Mouse (Mus musculus) gastrocnemius, adult 8-10 months (tissue): ENCODE data around the gene Nbl1. TPM values are rescaled to one million over a fixed set of nuclear protein-coding genes. Genes with fewer than 3 reads are reported as not detected.

Experiments
- DNase-seq, 2 experiments: peaks; one replicate each; pipeline ENCODE4 v3.0.0; 2022; ENCODE audit warnings: low spot score in 2 of 2
- total RNA-seq, 4 experiments: library from RNA; stranded (reverse); gene quantifications; 2 replicates each; pipeline ENCODE4 v1.2.4; 2022

Nbl1 gene
- 10 to 100 TPM; 11.6 to 26.3 (median 16.5) TPM for total RNA-seq

DNA sequence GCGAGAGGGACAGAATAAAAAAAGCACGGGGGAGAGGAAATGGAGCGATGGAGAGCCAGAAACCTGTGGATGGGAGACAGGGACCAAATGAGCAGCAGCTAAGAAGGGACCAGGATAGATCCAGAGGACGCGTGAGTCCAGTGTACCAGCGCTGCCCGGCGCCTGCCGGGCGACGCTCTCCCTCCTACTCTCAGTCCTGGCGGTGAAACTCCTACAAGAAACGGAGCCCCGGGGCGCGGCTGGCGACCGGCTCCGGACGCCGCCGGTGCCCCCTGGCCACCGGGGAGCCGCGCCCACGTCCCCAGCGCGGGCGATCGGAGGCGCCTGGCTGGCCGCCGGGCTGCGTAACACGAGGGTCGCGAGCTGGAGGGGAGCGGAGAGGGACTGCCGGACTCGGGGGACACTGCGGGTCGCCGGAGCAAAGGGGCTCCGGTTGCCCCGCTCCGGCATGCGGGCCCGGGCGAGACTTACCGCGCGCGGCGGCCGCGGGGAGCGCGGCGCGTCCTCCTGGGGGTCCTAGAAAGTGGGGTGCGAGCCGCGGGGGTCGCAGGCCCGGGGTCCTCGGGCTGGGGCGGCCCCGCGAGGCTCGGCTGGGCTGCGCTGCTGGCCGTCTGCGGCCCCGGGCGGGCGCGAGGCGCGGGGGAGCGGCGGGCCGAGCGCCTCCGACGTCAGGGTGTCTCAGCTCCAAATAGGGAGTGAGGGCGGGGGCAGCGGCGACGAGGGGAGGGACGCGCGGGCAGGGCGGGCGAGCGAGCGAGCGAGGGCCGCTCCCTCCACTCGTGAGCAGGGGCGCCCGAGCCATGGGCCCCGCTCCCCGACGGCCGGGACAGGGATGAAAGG is at the start of gene Nbl1:
Gene Nbl1, minus strand, starts transcription at position 638 of the 840 bp plus-strand sequence.
- DNase-seq: peak in 1 of 2 experiments; percentile 50

DNA sequence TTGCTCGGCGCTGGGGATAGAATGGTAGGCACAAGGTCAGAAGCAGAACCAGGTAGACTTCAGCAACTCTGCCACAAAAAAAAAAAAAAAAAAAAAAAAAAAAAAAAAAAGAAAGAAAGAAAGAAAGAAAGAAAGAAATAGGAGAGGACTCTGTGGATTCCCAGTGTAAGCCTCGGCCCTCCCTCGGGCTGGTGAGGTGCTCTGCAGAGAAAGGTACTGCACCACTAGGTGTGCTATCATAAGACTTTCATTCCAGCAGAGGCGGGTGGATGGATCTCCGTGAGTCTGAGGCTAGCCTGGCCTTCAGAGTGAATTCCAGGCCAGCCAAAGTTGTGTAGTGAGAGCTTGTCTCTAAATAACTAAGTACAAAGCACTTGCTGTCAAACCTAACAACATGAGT is 49.0 kb upstream of the Nbl1 start:
- no peak for DNase-seq

DNA sequence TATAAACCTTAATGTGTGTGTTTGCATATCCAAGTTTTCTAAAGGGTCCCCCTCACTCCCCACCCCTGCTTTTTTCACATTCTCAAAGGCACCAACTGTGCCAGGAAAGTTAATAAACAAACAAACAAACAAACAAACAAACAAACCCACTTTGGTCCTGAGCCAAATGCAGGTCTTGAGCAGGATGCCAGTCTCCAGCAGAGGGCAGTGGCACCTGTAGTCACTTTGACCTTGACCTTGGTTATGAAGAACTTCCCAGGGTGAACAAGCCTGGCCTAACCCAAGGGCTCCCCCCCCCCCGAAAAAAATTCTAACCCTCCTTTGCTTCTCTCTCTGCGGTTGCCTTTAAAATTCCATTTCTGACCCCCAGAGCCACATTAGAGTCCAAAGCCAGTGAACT is 47.5 kb upstream of the Nbl1 start:
- no peak for DNase-seq

GRCm38 (mm10) chr4:139136011-139136410 is 43.2 kb upstream of the Nbl1 start:
- no peak for DNase-seq

DNA sequence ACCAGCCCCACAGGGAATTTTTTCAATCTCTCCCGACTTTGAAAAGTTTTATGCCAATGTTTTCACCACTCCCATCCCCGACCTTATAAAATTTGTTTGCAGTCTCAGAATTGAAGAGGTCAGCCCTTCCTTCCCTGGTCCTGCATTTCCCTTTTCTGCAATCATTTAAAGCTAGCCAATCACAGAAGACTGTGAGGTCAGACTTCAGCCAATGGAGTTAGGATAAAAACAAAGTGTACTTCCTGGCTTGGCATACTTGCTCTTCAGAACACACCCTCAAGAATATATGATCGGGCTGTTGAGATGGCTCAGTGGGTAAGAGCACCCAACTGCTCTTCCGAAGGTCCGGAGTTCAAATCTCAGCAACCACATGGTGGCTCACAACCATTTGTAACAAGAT is 40.3 kb upstream of the Nbl1 start:
- DNase-seq: no peak

- DNase-seq: no peak
These were observed 39.3 kb upstream of the Nbl1 start for GRCm38 (mm10) chr4:139131858-139132672.

- DNase-seq: peak; percentile 97 to 98
These were observed 38.1 kb upstream of the Nbl1 start, which contains the start of gene Minos1 for GRCm38 (mm10) chr4:139130701-139131549. Minos1 (minus strand) TSS chr4:139131113.

GRCm38 (mm10) chr4:139129806-139130700 is 37.3 kb upstream of the Nbl1 start:
- DNase-seq: no peak

DNA sequence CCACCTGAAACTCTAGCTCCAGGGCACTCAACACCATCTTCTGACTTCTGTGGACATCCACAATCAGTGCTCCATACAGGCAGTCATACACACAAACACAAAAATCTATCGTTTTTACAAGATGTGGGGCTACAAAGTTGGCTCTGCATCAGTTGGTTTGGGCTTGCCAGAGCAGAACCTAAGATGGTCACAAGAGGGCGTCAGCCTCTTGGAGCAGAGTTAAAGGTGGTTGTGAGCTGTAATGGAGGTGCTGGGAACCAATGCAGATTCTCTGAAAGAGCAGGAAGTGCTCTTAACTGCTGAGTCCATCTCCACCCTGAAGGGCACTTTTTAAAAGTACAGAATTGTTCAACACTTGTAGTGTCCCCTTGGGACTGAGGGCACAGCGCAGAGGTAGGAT is 33.7 kb upstream of the Nbl1 start:
- no peak for DNase-seq

DNA sequence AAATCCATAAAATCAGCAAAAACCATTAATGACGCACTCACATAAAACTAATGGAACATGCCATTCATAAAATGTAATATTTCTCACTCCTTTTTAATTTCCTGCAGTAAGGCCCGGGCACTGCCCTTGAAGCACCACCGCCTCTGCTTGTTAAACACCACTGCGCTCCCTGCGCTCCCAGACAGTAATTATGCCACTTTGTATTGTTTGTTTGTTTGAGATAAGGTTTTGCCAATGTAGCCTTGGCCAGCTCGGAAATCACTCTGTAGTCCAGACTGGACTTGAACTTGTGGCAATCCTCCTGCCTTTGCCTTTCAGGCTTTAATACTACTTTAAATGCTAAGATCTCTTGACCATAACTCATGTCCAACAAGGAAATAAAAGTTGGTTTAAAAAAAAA is 32.1 kb upstream of the Nbl1 start:
- DNase-seq: no peak

DNA sequence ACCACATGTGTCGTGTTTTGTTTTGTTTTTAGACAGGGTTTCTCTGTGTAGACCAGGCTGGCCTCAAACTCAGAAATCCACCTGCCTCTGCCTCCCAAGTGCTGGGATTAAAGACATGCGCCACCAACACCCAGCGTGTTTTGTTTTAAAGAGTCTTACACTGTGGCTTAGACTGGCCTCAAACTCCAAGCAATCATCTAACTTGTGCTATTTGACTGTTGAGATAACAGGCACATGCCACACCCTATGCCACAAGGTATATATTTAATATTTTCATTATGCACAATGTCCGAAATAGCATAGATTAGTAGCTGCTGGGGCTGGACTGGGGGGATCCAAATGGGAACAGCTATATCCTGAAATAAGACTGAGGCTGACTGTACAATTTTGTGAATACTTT is 29.8 kb upstream of the Nbl1 start:
- no peak for DNase-seq

- no peak for DNase-seq
These were observed 28.2 kb upstream of the Nbl1 start for GRCm38 (mm10) chr4:139120998-139121397.

DNA sequence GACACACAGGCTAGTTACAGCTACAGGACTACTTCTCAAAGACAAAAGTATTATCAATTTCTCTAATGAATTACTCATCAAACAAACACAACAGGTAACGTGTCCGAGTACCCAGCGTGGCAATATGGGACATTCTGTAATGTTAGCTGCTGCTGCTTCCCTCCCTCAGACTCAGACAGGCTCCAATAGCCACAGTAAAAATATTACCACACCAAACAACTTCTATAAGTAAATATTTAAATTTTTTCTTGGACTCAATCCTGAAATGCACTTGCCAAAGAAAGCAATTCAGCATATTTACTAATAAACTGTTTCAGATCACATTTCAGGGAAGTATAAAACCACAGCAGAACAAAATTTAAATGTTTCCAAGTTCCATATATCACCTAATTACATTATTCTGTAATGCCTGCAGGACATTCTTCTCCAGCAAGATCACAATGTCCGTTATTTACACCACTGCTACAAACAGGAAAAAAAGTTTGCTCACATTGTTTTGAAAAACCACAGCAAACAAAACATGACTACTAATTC is 27.6 kb upstream of the Nbl1 start:
- no peak for DNase-seq

GRCm38 (mm10) chr4:139116356-139117063 is 23.7 kb upstream of the Nbl1 start:
- no peak for DNase-seq

DNA sequence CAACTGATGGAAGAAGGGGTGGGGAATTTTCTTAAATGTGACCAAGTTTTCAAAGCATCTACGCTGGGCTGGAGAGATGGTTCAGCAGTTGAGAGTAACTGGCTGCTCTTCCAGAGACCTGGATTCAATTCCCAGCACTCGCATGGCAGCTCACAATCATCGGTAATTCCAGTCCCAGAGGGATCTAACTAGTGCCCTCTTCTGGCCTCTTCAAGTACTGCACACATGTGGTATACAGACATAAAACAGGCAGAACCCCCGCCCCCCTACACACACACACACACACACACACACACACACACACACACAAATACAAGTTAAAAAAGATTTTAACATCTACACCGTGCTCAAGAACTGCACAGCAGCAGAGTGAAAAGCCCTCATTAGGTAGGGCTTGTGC is 22.9 kb upstream of the Nbl1 start:
- DNase-seq: no peak

DNA sequence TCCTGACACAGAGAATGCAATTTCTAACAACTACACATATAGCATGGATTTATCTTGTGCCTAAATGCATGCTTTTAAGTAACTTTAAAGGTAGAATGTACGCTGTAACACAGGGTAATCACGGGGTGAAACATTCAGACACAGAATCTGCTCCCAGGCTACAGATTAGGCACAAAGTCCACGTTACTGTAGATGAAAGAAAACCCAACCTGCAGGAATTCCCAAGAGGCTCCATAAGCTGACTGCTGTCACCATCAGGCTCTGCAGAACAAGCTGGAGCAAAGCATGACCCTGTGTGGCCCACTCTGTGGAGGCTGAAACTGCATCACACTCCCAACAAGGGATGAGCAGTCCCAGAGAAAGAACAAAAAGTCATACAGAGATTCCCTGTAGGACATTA is 19.7 kb upstream of the Nbl1 start:
- DNase-seq: no peak

DNA sequence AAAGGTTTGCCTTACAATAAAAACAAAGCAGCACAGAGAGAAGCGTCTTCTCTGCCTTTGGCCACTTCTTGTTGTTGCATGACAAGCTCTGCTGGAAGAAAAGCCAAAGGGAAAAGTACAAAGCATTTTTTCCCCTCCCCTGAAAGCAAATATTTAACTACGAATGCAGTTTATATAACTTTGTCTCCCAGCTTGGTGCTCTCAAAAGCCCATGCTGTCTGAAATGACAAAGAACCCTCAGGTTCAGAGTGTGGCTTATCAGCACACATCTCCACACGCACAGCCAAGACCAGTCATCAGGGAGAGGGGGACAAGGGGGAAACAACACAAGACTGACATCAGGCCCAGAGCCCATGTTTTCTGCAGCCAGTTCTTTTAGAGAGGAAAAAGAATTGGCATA is 18.6 kb upstream of the Nbl1 start:
- DNase-seq: no peak

DNA sequence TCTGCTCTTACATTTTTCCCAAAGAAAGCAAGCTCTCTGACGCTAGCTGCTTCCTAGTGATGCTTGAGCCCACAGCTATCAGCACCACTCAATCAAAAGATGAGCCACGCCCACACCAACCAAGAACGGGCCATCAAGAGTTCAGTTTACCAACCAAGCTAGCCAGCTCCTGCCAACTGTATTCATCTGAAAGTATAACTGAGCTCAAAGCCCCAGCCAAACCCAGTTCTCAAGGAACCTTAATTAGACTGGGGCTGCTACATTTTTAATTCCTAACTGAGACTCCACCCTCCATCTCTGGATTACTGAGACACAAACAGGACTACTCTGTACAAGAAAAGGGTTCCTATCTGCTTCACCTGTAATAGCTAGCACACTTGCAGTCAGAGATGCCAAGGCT is 18.1 kb upstream of the Nbl1 start:
- no peak for DNase-seq

GRCm38 (mm10) chr4:139105453-139105852 is 12.7 kb upstream of the Nbl1 start:
- DNase-seq: no peak

DNA sequence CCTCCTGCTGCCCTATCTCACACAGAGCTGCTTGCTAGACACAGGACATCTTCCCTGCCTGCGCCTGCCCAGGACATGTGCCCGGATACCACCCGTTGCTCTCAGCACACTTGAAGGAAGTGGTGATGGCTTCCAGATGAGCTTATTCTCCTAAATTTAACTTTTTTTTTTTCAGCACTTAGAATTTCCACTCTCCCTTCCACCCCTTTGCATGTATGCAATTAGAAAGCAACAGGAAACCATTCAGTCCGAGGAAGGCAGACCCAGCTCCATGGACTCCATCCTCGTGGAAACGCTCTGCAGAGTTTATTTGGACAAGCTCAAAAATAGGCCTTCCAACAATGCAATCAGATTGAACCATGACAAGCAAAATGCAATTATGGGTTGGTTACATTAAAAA is 8.8 kb upstream of the Nbl1 start:
- no peak for DNase-seq
